Mouse (Mus musculus) adrenal gland, postnatal 4 days (tissue): ENCODE data around the gene Gm6205. TPM values are rescaled to one million over a fixed set of nuclear protein-coding genes. Genes with fewer than 3 reads are reported as not detected.
"Not testable (repeated sequence)": the region's sequence is repeated elsewhere in the genome, so short reads cannot be mapped to it uniquely, and the experiment has no call there.

Experiments
- DNase-seq, 2 experiments: peaks; one replicate each; pipeline ENCODE4 v3.0.0; 2021 to 2022; ENCODE audit warnings: low spot score in 2 of 2, mixed read lengths in 2 of 2
- long read RNA-seq, 2 experiments: library from polyadenylated mRNA; stranded (forward); transcript quantifications; one replicate each; pipeline ENCODE4 v2.0.0; 2021
- total RNA-seq, 2 experiments: library from RNA; stranded (reverse); gene quantifications; 2 replicates each; pipeline ENCODE4 v1.2.3; 2021

The Gm6205 gene
- not detected for total RNA-seq
- long read RNA-seq, experiment 1, result 0 reads
- long read RNA-seq, experiment 2, result 0 reads

DNA sequence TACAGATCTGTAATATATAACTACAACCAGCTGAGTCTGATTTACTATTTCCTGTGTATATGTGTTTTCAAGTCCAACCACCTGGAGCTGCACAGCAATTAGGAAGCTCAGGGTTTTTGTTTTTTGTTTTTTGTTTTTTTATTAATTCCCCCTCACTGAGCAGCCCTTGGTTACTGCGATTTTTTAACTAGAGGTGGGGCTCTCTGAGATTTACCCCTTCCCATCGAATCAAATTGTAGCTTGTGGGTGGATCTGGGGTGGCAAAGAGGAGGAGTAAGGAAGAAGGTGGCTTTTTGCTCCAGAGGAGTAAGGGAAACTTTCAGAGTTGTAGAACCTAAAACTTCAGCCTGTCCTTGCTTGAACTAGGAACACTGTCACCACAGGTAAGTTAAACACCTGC lies at the start of gene Gm6205:
Gm6205 (plus strand) TSS at position 301 of the 400 bp plus-strand sequence.
- DNase-seq, result not testable (repeated sequence)

- DNase-seq, result not testable (repeated sequence)
These were observed 31.9 kb upstream of the Gm6205 start, which contains the start of gene Gm3147 for GRCm38 (mm10) chr5:94616242-94616641. TSS of gene Gm3147 (minus strand) at chr5:94616342.

DNA sequence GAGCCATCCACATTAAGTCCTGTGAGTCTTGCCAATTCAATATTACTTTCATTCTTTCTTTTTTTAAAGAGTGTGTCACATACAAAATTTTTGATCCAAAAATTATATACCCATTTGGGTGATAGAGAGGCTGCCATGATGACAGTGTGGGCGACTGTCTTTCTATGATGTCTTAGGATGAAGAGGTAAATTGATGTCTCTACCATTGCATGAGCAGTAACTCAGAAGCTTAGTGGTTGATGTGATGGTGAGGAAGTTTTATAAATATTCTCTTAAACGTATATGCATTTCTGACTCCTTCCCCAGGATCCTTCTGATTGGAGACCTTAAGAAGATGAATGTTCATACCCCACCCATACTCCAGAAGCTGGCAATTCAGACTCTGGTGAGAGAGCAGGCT lies 24.5 kb upstream of the Gm6205 start, which contains the start of gene Gm6509:
Gm6509 (plus strand) TSS at position 301 of the 400 bp plus-strand sequence.
- DNase-seq, result not testable (repeated sequence)

Other genes with a start within 250 kb of the Gm6205 start
- not detected for gene Gm7682, start 202.6 kb upstream of the Gm6205 start, total RNA-seq
- not detected for gene Gm3139, start 122.1 kb upstream of the Gm6205 start, total RNA-seq
- not detected for gene Gm3147, start 32.0 kb upstream of the Gm6205 start, total RNA-seq
- not detected for gene Gm6509, start 24.4 kb upstream of the Gm6205 start, total RNA-seq
- not detected for gene Gm3183, start 217.1 kb downstream of the Gm6205 start, total RNA-seq